Mouse (Mus musculus): ENCODE measurements around the gene Cacng5.

The Cacng5 gene

DNA sequence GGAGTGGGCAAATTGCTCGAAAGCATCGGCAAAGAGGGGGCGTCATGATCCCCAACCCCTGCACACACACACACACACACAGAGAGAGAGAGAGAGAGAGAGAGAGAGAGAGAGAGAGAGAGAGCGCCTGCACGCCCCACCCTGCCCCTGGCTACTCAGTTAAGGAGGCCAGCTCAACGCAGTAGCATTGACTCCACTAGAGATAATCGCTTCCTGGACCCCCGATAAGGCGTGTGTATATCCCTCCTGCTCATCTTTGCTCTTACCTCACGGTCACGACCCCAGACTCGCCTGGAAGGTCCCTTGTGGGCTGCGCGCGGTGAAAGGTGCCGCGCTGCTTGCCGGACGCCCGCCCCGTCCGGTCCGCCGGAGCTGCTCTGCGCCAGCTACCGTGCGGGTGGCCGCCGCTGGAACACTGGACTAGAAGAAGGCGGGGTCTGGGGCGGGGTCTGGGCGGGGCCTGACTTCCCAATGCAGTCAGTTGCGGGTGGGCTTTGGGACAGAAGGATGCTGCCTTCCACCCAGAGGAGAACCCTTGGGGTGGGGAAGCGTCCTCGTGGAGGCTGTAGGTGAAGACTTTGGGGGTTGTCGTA is at the start of gene Cacng5:
Gene Cacng5, minus strand, starts transcription at position 422 of the 593 bp plus-strand sequence.
- no peak for DNase-seq

DNA sequence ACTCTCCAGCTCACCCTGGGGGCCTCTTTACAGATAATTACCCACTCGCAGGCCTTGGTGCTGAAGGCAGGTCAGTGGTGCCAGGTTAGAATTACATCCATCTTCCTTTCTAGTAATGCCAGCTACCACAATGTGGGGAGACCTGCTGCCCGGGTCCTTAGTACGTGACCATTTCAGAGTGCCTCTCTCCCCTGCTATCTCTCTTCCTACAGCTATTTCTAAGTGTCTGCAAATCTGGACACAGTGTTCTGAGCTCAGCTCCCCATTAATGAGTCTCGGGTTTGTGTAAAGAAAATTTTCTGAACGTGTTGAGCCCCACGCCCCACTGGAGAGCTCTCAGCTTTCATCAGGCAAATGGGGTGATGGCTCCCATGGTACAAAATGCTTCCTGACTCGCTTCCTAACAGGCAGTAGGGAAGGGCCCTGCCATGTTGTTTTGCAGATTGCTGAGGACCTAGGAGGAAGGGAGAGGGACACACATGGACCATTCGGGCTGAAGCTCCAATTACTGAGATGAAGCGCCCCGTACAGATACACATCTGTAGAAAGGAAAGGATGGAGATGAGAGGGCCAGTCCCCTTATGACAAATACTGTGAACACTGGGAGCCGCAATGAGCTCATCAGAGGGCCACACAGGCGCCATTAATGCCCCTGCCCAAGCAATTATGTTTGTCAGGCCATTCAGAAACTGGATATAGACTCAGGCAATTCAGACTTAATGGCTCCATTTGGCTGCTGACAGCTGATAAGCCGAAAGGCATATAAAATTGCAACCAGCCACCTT is 42.9 kb upstream of the Cacng5 start:
- DNase-seq, result no peak

DNA sequence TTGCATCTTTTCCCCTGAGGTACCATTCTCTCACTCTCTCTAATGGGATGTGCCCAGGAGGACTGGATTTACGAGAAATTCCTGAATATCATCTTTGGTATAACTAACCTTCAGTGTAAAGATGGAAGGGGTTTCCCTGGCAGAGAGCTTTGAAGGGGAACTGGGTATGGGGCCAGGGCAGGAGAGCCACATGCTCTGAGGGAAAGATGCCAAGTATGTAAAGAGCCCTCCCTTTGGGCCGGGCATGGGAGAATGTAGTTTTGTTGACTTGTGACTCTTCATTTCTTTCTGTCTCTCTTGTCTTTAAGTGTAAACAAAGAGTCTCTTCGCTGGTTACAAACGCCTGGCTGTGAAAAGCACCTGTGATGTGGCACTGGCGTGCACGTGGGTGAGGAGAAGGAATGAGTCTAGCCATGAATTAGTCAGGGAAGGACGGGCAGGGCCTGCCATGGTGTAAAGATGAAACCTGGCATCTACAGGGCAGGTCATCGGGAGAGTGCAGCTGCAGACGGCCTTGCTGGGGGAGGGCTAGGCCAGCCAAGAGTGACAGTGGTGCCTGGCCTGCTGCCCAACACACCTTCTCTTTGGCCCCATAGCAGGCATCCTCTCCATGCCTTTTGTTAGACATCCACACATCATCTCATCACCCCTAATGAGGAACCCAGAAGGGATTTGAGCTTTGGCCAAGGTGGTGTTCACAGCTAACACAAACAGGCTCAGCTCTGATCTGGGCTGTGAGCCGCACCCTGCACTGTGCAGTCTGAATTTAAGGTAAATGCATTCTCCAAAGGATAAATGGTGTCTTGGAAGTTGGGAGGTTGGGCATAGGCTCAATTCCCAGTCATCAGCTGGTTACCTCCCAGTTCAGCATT is 40.6 kb upstream of the Cacng5 start:
- no peak for DNase-seq

DNA sequence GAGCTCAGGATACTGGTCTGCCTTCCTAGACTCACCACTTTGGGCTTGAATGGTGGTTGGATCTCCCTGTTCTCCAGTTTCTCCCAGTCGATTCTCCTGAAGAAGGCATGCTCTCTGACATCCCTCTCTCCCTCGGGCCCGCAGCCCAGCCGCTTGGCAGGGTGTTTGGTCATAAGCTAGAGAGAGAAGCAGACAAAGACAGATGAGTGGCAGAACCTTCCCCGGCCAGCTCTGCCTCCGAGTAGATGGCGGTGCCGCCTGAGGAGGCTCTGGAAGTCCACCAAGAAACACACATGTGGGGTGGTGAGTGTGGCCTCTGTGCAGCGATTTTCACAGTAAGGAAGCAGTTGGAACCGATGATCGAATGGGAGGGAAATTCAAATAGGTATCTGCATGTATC is 36.6 kb upstream of the Cacng5 start:
- no peak for DNase-seq

DNA sequence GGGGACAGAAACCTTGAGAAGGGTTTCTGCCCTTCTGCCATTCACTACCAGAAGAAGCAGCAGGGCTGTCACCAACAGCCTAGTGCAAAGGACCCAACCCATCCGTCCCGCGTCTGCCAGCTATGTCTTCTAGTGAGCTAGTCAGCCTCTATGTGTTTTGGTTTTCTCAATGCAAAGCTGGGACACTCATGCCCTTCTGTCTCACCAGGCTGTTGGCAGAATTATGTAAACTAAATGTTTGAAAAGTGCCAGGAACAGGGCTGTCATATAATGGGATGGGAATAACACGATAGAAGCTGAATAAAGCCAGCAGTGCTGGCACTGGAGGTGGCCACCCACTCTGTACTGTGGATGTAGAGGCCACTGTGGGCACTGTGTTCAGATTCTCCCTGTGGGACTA is 35.8 kb upstream of the Cacng5 start:
- no peak for DNase-seq

DNA sequence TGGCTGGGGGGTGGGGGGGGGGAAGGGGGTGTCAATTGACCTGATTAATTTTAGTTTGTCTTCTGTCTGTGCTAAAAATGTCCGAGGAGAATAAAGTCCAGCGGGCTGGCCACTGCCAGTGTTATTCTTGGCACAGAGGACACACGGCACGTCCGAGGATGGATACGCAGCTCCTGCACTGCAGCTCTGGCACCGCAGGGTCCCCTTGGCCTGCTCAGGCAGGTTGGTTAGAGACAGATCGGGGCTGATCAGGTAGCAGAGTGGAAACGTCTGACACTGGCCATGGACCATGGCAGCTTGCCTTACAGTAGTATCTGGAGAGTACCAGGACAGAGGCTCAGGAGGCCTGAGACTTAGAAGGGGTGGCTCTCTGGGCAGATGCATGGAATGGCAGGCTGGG is 35.4 kb upstream of the Cacng5 start:
- DNase-seq, result no peak

DNA sequence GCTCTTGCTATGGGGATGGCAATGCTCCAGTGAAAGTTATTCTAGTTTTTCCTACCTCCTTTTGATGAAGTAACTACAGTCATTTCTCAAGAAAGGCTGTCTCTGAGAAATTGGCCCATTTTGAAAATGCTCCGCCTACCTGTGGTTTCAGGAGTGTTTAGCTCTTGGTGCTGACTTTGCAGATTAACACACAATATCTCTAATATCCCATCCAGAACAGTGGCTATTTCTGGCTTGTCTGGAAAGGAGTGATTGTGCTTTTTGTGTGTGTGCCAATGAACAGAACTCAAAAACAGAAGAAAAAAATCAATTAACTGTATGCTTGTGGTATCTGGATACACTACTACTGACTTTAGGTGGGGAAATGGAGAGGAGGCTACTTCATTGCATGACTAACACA is 33.1 kb upstream of the Cacng5 start:
- DNase-seq, result no peak

DNA sequence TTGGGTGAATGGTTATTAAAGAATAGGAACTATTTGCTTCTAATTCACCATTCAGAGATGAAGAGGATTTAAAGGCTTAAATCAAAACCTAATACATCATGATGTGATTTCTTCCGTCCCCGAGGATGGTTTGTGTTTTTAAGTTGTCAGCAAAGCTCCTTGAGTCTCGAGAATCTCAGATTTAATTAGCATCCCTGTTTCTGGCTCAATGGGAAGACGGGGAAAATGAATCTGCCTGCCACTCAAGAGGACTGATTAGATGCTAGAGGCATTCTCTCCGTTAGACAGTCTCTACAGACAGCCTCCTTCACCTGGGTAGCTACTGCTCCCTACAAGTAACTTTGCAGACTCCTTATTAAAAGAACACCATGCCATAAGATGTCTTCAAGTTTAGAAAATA is 32.0 kb upstream of the Cacng5 start:
- DNase-seq, result no peak

DNA sequence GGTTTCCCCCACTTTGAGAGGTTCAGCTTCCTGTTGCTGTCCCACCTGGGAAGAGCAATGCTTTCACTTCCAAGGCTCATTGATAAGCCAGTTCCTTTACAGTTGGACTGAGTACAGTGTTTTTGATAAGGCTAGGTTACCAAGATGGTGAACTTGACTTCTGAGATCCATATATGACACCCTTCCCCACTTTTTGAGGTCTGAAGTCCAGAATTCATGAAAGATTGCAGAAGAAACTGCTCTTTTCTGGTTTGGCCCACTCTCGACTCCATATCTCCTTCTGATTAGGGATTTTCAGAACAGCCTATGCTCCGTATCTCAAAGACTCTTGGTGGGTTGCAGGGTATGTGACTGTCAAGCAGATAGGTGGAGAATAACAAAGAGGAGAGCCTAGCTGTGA is 22.1 kb upstream of the Cacng5 start:
- no peak for DNase-seq

DNA sequence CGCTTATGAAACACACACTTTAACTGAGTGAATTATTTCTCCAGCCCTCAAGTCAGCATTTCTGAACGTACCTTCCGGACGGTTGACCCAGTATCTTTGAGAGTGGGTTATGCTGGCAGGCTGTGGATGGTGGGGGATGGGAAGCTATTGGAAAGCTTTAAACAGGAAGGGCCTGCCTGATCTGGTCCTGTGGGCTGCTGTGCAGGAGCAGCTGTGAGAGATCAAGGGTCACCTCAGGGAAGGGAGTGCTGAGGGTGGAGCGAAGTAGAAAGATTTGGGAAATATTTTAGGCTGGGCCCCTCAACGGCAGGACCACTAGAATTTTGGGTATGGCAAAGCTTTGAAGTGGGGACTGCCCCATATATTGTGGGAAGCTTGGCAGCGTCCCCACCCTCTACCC is 16.9 kb upstream of the Cacng5 start:
- DNase-seq, result no peak

DNA sequence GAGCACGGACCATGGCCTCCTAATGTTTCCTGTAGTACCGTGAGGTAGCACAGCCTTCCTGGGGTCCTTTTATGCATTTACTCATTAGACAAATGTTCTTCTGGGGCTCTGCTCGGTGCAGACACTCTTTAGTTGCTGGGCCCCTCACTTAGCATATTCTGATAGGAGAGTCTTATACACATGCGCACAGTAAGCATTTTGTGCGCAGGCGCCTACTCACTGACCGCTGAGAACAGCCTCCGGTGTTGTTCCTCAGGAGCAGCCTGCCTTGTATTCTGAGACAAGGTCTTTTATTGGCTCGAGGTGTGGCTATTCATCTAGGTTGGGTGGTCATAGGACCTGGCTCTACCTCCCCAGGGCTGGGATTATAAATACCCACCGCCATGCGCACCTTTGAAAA is 16.4 kb upstream of the Cacng5 start:
- DNase-seq, result no peak

DNA sequence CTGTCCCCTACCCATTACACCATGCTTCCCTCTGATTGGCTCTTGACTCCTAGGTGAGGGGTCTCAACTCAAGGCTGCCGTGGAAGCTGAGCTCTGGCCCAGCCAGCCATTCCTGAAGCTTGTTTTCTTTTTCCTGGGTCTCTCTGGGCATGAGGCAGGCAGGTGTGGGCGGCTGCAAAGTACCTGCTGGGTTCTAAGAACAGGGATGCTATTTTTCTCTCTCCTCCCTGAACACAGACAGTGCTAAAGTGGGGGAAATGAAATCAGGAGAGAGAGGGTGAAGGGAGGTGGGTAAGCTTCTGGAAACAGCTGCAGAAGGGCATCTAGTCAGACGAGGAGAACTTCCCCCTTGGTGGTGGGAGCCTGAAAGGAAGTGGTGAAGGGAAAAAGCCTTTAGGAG is 14.9 kb upstream of the Cacng5 start:
- DNase-seq, result no peak

DNA sequence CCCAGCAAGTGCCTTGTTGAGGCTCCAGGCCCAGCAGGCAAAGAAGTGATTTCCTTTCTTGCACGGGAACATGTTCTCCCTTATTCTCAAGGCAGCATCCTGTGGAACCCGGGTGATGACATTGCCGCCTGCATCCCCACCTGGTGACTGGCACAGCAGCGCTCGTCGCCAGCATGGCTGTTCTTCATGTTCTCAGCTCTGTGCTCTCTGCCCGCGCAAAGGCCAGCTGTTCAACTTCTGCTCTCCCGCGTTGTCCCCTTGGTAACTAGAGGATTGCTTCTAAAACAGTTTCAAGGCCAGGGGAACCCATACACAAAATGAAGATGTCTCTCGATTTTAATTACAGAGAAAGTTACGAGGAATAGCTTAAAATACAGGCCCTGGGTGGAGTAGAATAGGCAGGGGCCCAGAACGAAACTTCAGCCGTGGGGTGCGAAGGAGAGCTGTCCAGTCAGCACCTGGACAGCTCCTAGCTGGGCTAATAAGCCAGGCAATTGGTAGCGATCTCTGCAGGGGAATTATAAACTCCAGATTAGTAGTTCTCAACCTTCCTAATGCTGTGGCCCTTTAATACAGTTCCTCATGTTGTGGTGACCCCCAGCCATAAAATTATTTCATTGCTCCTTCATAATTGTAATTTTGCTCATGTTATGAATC is 5.1 kb upstream of the Cacng5 start:
- DNase-seq, result no peak

DNA sequence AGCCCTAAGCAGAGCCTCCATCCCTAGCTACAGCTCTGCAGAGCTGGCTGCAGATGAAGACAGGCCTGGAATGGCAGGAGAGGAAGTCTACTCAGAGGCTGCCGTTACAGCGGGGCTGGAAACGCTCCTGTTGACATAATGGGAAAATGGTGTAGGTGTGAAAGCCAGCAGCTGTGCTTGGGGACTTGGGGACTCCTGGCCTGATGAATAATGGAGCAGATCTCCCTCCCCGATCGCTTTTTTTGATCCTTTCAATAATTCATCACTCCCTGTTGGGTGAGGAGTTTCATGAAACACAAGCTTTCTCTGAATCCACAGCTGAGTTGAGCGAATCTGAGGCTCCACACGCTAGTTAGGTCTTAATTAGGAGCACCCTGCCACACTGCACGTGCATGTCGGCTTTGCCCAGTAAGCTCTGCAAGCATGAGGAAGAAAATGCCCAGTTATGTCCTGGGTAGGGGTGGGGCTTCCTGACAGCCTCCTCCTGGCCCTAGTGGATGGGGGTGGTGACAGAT is 2.9 kb upstream of the Cacng5 start:
- no peak for DNase-seq

DNA sequence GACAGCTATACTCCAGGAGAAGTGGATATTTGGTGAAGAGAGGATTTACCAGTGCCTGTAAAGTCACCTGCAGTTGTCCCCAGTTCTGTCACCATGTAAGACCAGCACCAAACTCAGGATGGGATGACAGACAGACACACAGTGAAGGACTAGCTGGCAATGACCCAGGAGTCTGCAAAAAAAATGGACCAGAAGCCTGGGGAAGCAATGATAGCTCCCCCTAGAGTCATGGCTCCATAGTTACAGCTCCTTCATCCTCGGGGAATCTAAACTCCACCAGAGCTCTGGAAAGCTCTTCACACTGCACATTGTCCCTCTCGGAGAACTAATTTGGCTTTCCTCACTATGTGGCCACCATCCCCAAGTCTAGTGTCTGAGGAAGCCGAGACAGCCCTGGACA is 1.5 kb downstream of the Cacng5 start:
- DNase-seq, result no peak

DNA sequence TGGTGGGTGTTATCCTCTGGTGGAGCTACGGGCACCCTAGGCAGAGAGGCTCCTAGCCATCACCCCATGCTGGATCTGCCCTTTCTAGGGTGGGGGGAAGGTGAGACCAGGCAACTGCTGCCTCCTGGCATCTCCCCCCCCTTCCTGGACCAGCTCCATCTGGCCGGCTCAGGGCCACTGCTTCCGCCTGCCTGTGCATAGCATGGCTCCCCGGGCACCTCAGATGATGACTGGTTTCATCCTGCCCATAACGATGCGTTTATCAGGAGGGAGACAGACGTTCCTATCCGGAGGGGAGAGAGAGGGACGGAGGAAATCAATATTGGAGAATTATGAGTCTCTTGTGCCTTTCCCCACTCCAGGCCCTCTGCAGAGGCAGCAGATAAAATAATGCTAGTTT is 9.5 kb downstream of the Cacng5 start:
- no peak for DNase-seq

DNA sequence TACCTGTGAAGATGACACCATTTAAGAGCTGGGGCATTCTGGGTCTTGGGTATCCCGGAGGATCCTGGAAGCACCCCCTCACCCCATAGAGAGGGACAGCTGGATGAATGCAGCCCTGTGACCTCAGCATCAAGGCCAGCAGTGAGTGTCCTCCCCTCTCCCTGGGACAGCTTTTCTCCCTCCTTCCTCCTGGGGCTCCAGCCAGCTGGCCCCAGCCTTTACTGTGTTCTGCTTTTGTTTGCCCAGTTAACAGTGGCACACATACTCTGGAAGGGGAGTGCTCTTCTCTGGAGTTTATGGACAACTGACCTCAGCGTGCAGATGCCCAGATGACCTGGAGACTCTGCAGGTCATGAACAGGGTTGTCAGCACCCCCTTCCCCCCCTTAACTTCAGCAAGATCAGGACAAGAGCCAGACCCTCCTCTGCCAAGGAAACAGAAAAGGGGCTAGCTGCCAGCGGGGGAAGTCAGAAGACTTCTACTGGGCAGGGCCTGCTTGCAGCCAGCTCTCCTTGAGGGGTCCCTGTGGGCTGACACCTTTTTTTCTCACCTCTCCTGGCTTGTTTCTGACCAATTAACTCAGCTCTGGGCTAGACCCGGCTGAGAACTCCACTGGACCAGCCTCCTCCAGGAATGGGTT is 10.8 kb downstream of the Cacng5 start:
- no peak for DNase-seq

DNA sequence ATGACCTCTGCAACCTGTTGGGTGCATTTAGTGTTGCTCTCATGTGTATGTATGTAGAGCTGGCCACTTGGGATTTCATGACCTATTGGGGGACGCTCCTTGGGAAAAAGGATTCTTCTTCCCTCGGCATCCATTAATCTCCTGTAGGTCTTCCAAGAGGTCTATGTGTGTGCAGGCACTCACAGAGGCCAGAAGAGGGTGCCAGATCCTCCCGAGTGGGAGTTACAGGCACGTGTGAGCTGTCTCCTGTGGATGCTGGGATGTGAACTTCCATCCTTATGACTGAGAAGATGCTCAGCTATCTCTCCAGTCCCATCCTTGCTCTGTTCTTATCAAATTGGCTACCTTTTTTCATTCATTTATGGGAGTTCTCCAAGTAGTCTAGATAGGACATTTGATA is 14.4 kb downstream of the Cacng5 start:
- DNase-seq, result no peak

DNA sequence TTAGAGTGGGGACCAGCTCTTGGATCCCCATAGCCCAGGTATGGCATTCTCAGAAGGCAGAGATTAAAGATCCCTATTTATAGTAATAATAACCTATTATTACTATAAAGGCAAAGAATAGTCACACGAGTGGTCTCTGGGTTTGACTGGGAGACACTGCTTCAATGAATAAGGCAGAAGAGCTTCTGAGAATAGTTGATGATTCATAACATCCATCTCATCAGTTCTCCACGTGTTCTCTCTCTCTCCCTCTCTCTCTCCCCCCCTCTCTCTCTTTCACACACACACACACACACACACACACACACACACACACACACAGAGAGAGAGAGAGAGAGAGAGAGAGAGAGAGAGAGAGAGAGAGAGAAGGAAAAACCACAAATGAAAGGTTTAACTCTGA is 16.2 kb downstream of the Cacng5 start:
- DNase-seq, result no peak

DNA sequence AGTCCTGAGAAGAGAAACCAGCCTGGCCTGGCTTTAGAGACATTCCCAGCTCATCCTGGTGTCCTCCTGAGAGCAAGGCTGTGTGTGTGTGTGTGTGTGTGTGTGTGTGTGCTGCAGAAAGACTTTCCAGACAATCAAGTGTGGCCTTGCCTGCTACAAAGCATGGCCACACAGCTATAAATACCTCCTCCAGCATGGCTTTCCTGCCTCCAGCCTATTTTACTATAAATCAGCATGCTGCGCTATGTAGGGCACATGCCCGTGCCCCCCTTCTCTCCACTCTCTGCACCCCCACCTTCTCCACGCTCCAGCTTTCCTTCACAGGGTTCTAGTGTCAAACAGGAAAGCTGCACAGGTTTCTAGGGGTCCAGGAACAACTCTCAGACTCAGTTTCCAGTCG is 19.2 kb downstream of the Cacng5 start:
- DNase-seq, result no peak

DNA sequence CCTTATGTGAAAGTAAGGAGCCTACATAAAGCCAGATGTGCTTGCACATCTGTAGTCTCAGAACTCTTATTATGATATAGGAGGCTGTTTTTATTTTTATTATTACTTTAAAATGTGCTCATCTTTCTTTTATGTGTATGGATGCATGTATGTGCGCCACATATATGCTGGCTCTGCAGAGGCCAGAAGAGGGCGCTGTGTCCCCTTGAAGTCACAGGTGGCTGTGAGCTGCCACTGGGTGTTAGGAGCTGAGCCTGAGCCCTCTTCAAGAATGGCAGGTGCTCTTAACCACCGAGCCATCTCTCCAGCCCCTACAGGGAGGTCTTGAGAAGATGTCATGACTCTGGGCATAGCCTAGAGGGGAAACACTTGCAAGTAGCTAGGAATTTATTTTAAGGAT is 23.5 kb downstream of the Cacng5 start:
- no peak for DNase-seq

DNA sequence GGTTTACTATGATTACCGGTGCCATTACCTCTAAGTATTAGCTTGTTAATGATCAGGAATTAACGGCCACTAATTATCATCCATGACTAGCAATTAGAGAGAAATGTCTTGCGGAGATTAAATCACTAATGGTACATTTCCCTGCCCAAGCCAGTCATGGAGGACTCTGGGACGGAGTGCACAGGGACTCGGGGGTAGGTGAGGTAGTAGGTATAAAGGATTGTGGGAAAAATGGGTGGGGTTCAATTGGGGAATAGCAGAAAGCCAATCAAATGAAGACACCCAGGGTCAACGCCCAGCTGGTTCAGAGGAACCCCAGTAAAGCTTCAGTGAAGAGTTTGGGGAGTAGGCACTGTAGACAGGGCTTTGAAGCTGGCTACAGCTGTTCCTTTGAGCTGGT is 27.5 kb downstream of the Cacng5 start:
- DNase-seq, result no peak

DNA sequence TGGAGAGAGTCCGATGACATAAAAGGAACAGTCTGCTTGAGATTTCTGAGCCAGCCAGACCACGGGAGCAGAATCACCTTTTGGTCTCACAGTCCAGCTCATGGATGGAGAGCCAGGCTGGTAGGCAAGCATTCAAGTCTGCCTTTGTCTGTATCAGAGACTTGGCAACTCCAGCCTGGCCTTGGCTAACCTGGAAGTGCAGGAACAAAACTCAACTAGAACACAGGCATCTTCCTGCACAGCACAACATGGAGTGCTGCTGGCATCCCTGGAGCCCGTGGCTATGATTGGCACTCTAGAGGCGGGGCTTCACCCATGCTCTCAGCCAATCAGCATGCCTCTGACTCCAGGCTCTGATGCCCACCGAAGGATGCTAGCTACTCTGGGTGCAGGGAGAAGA is 38.0 kb downstream of the Cacng5 start:
- DNase-seq, result no peak

Measured in thymus, postnatal 14 days (tissue).